Mouse (Mus musculus) spleen, postnatal 10 days (tissue): ENCODE data around the gene Tmem88.

Experiments used
- DNase-seq, 2 experiments: peaks; one replicate each; pipeline ENCODE4 v3.0.0; 2021 to 2022; ENCODE audit warnings: low spot score in 2 of 2

Gene Tmem88

DNA sequence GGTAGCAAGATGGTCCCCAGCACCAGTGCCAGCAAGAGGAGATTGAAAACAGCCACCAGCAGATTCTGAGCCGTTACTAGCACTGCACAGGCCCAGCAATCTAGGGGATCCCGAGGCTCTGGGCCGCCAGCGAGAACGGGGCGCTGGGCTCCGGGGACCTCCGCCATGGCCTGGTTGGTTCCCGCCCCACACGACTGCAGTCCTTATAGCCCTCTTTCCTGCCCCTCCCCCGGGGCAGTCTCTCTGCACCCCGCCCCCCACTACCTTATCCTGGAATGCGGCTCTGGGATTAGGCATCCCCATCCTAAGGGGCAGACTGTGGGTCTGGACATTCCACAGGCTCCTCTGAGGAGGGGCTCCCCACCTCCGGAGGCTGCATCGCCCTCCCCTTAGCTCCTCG, at the start of gene Tmem88:
Gene Tmem88 (minus strand): TSS at position 176 of the 400 bp plus-strand sequence.
- DNase-seq: no peak

DNA sequence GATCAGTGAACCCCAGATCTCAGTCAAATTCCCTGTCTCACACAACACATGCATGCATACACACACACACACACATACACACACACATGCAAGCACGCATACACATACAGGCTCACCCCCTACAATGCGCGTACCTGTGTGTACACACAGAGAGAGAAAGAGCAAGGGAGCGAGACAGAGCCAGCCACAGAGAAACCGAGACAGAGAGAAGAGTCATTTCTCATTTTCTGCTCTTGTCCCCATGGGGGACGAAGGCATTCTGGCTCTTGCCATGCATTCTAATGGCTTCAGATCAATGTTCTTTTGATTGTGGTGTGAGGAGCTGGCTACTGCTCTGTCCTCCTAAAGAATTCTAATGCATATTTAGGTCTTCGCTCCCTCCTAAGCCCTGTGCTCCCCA, 49.3 kb upstream of the Tmem88 start:
- DNase-seq: no peak

DNA sequence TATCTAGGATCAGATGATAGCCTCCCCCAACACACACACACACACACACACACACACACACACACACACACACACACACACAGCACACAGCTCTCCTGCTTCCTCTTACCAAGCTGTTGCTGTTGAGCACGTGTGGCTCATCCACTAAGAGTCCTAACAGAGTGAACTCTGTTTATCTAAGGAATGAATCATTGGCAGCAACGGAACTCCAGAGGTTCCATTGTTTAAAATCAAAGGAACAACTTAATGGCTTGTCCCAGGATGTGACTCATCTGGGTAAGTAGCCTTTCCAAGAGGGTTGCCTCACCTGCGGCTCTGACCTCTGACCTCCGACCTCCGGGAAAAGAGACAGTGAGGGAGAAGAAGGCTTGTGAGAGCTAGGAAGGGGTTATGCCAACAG, 45.3 kb upstream of the Tmem88 start:
- no peak for DNase-seq

DNA sequence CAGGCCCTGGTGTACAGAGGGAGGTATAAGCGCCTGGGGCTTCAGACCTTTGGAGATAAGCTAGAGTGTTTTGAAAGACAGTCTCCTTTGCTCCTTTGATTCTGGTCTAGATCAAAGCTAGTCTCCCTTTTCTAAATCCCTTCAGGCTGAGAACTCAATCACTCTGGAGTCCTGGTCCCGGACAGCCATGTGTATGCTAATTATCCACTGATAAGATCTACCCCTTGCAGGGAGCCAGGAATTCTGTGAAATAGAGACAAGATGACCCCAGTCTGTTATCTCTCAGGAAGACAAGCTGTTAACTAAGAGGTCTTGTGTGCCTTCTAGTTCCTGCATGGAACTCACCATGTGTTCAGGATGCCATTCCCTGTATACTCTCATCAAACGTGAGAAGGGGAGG, 39.3 kb upstream of the Tmem88 start:
- DNase-seq: no peak

DNA sequence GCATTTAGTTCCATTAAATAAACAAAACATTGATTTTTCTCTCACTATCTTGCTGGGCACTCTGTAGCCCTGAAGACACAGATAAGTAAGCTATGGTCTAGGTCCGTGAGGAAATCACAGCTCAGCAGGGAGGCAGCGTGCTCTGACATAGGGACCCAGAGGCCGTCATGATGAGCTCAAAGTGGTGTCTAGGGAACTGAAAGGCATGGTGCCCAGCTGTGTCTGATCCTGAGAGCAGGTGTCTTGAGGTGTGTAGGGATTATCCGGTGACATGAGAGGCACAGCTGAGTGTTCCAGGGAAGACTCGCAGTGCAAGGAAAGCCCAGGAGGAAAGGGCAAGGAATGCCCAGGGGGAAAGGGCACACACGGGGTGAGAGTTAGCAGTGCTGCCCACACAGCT, 35.2 kb upstream of the Tmem88 start:
- DNase-seq: no peak

DNA sequence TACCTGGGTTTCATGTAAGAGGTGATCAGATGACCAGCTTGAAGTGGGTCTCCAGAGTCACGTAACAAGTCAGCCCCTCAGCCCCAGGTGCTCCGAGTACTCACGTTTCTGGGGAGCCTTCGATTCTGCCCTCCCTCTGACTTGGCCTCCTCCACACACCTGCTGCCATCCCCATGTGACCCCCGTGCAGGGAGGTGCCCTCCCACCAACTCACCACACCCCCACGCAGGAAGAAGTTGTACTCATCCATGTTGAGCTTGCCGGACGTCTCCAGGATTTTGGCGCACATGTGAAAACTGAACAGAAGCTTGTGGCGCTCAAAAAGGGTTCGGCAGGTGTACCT, 34.6 kb upstream of the Tmem88 start:
- no peak for DNase-seq

DNA sequence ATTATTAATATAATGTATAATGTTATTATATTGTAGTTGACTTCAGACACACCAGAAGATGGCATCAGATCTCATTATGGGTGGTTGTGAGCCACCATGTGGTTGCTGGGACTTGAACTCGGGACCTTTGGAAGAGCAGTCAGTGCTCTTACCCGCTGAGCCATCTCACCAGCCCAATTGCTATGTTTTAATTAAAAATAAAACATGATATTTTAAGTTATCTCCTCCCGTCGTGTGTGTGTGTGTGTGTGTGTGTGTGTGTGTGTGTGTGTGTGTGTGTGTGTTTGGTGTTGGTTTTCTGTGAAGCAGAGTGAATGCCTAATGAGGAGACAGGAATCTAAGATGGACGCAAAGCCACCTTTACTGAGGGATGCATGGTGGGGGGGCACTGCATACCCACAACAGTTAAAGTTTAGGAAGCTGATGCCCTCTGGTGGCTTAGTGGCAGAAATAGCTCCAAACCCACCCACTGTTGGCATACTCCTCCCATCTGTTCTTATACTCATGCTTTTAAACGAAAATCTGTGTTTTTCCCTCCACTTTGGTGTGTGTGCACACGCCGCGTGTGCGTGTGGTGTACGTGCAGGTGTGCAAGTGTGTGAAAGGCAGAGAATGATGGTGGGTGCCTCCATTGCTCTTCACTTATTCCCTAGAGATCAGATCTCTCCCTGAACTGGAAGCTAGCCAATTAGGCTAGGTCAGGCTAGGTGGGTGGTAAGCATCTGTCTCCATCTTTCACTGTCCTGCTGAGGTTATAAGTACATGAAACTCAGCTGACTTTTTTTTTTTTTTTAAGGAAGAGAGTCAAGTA, 34.0 kb upstream of the Tmem88 start:
- DNase-seq: peak; percentile 12 to 71

DNA sequence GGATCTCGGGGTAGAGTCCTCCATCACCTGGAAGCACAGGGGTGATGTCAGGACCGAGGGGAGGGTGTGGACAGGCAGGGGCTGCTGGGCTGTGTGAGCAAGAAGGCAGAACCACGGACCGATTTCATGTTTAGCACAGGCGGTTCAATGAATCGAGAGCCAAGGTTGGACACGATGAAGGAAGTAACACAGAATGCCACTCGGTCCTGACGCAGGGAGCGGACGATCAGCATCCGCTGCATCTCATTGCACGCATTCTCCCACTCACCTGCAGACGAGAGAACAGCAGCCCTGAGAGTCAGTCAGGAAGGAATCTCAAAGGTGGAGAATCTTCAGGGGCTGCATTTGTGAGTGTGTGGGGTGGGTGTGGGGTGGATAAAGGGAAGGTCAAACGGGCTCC, 32.6 kb upstream of the Tmem88 start:
- DNase-seq: no peak

DNA sequence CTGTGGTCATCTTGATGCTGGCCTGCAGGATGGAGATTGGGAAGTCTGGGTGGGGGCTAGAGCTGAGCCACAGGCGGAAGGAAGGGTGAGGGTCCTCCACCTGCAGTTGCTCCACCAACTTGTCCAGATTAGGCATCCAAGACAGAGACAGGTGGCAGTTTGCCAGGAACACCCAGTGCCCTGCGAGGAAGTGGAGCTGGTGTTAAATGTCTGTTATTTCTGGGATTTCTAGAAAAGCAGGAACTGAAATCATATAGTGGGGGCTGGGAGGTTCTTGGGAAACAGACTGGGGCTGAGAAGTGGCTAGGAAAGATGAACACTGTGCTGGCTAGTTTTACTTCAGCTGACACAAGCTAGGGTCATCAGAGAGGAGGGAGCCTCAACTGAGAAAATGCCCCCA, 31.3 kb upstream of the Tmem88 start:
- no peak for DNase-seq

DNA sequence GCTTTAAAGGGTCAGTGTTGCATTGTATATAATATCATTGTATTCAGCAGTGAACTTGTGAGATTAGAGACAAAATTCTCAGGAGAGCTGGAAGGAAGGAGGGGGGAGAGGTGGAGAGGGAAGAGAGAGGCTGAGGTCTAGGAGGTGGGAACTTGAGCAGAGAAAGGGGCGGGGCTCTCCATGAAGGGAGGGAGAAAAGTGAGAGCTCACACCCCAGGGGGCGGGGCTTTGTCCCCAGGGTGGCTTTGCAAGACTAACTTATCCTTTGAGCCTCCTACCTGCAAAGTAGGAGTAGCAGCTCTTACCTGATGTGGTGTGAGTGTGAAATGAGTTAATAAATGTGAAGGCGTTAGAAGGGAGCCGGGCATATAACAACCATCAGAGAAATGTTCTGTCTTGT, 30.7 kb upstream of the Tmem88 start:
- peak in 1 of 2 experiments; percentile 58 for DNase-seq

DNA sequence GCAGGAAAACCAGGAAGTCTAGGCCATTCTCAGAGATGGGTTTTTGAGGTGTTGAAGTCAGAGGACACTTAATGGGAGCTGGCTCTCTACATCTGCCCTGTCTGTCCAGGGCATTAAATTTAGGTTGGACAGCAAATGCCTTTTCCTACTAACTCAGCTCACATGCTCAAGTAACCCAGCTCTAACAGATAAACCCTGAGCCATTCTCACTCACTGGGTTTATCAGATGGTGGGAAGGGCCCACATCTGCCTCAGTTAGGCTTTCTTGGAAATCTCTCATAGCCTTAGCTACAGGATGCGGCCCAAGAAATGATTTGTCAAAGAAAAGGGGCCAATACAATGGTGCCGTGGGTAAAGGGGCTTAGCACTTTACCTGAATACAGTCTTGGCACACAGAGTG, 28.2 kb upstream of the Tmem88 start:
- no peak for DNase-seq

DNA sequence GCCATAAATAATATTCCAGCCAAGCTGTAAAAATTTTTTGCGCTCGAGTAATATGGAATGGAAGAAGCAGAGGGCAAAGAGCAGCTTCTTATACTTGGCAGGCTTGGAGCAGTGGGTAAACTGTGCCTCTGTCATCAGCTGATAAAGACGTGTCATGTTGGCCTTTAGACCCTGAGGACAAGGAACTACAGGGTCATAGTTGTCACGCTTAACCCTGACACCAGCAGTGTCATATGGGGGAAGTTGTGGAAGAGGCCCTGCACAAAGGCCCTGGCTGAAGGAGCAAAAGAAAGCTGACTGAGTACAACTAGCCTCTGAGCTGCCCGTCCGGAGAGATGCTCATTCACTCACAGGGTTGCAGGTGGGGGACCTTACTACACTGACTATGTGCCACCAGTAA, 25.9 kb upstream of the Tmem88 start:
- no peak for DNase-seq

DNA sequence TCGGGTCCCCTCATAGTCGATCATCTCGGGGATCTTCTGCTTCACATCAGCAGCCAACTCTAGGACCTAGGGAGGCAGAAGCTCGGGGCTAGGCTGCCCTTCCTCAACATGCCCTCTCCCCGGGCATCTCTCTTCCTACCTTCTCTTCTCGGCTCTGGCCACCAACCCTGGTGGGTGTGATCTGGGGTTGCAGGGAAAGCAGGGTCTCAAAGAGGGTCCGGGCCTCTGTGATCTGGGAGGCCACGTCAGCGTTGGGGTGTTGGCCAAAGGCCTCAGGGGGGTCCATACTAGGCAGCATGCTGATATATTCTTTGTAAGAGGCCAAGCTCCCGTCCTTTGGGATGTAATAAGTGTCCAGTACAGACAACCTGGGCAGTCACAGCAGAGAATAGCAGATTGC, 24.8 kb upstream of the Tmem88 start:
- DNase-seq: no peak

DNA sequence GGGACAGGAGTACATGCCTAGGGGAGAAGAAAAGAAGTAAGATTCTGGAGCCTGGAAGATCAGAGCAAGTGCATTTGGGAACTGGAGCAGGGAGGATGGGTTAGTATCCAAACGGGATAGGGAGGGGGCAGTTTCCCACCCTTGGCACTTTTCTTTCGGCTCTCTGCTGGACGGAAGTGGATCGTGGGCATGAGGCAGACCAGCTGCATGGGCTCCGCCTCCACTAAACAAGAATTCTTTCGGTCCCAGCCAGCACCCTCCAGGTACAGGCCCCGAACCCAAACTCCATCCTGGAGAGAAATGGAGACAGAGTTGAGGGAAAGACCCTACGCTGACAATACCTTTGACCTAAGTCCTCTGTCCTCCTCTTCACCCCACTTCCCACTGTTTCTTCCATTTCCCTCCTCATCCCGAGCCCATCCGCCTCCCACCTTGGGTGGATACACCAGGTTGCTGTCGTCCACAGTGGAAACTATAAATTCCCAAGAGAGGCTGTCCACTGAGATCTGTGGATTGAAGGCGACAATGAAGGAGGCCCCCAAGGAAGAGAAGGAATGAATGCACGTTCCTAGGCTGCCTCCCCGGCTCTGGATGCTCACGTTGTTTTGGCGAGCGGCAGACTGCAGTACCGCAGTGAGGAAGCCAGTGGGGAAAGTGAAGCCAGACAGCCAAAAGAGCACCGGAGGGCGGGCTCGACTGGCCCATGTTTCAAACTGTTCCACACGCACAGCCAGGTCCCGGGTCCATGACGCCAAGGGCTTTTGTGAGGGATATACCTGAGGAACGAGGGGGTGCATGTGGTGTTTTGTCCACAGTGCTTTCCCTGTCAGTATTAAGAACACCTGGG, 23.3 kb upstream of the Tmem88 start:
- no peak for DNase-seq

DNA sequence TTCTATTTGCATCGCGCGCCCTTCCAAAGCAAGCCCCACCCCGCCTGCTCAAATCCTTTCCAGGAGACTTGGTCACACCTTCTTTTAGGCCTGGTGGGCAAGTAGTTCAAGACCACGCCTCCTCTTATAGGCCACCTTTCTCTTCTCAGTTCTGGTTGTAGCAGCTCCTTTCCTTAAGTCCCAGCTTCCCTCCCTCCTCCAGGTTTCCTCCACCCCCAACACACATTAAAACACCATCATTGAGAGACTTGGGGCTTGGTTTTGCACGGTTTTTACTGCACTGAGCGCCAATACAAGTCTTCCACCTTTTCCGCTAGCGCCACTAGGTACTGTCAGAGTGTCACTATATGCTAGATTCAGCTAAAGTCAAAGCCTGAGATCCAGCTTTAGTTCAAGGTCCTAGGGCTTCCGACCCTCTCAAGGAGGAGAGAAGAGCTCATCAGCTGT, 22.5 kb upstream of the Tmem88 start:
- no peak for DNase-seq

DNA sequence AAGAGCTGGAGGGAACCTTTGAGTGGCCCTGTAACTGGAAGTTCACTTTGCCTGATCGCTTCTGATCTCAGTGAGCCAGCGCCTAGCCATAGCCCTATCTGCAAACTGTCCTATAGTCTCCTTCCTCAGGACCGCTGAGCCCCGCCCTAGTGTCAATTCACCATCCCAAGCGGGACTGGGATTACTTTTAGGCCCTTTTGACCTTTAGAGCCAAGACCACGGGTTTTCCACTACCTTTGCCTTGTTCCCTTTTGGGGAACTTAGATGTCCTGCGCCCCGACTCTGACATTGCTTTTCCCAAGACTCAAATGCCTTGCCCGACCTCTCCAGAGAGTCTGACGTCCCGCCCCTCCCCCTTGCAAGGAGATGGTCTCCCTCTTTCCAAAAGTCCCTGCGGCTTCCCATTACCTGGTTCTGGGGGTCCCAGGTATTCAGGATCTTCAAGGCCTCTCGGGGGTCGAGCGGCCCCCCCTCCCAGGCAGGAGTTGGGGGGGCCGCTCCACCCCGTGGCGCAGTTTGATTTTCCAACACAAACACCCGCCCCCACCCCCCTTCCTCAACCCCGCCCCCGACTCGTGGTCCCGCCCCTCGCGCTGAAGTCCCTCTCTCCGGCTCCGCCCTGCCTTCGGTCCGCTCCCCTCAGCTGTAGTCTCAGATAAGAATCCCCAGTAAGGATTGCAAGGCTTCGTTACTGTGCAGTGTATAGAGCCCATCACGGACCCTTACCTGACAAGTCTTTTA, 21.9 kb upstream of the Tmem88 start:
- peak; percentile 32 to 62 for DNase-seq

DNA sequence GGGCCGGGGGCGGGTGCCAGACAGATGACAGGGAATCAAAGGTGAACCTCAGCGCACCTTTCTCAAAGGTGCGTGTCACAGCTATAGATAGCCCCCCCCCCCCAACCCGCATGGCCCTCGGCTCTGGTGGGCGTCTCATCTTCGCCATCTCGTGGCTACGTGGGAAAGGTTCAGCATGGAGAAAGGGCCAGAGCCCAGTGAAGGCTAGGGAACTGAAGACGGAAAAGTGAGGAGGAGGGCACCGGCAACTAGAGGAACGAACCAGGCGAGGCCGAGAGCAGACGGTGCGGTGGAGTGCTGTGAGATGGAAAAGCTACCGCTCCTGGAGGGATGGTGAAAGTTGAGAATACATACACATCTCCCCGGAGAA, 21.4 kb upstream of the Tmem88 start:
- peak in 1 of 2 experiments; percentile 27 for DNase-seq

DNA sequence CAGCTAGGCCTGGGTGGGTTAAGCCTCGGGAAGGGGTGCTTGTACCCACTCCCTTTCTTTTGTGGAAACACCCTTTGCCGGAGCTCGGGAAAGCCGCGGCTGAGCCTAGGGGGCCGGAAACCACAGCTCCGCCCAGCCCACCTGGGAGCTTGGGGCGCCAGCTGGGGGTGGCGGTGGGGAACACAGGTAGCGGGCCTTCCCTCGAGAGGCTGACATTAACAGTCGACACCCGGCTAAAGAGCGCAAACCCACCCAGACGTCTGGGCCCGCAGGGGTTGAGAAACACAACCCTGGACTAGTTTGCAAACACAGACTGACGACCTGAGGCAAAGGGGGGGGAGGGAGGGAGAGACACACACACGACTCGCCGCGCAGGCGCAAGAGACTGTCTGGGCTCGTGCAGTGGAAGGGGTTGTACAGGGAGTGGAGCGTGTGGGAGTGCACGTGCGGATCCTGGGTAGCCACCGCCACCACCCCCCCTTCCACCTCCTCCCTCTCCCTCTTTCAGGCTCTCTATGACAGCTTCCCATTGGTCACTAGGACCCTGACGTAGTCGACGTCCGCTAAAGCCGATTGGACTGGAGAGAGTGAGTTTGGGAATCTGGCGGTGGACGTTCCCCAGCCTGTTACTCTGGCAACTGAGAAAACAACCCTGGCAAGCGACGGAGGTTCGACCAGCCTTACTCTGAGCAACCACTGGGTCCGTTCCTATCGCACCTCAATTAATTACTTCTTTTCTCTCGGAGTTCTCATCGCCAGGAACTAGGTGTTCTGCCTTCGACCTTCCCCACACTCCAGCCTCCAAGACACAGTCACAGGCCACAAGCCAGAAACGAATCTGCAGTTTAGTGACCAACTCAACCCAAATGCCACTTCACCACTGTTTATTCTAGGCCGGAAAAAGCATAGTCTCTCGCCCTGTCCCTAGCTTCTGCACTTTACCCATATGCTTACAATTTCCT, 20.7 kb upstream of the Tmem88 start:
- peak; percentile 43 to 73 for DNase-seq

DNA sequence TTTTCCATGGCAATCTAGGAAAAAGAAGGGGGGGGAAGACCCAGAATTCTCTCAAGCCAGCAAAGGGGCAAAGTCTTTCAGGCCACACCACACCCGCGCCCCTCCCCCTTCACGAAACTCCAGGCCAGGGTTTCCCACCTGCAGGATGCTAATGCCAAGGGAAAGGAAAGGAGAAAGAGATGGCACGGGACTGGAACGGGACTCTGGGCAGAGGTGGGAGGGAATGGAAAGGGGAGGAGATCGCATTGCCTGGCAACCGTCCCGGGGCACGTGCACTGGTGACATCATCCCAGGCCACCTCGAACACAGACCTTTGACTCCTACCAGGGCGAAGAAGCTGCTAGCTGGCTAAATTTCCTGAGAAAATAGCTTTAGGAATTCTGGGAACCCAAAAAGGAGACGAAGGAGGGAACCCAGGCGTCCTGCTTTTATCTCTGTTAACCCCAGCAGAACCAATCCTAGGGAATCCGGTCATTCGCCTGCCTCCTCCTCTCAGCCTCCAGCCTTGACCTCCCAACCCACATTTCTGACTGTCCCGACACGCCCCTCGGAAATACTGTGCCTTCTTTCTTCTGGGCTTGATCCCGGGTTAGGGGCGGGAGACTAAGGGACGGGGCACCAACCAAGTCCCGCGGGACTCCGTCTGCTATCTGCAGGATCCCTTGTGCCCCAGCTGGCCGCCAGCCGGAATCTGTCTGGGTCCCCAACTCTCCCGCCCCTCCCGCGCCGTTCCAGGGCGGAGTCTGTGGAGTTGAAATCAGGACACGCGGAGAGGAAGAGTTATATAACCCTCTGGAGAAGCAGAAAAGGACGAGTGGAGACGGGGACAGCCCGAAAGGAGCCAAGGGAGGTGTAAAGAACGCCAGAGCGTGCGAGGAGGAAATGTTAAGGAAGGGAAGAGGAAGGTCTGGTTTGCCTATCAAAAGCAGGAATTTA, 19.7 kb upstream of the Tmem88 start:
- DNase-seq: peak; percentile 40 to 82

DNA sequence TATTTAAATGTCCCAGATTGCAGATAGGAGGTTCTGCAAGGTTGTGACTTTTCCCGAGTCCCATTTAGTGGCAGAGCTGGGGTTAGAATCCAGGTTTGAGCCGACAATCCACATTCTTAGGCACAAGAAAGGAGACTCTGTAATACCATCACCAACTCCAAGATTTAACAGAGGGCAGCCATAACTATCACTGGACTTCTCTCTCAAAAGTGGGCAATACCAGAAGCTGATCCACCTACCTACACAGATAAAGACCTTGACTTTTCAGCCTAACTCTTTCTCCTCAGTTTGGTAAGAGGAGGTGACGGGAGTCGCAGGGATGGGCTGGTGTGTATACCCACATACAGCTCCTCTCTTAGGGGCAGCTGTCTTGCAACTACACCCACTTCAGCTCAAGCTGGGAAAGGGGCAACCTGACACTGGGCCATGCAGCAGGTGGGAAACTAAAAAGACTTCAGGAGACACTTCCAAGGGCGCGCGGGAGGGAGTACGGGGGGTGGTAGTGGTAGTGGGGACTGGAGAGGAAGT, 19.0 kb upstream of the Tmem88 start:
- peak in 1 of 2 experiments; percentile 11 for DNase-seq
